Mouse (Mus musculus): ENCODE results near the gene H2-Q2.
"Not testable (repeated sequence)": the region's sequence is repeated elsewhere in the genome, so short reads cannot be mapped to it uniquely, and the experiment has no call there.

- 0 out of 2 replicates have a peak, but pooled peaks have one; percentile 16 for TF ChIP-seq CTCF (IDR thresholded peaks at IDR 0.05; ENCODE audit: borderline replicate concordance, control insufficient read depth, extremely low read depth, insufficient read depth, low read length, poor library complexity)
- not testable (repeated sequence) for TF ChIP-seq POLR2A (IDR thresholded peaks at IDR 0.05; ENCODE audit: control insufficient read depth, extremely low read depth, insufficient read depth, low read length, poor library complexity)
Measured at GRCm38 (mm10) chr17:35389796-35390195, 47.8 kb downstream of the H2-Q2 start.
